Mouse (Mus musculus) stomach, postnatal 0 days (tissue): Measurements from ENCODE around the gene Ufd1.

Experiments used
- CTCF ChIP-seq: IDR thresholded peaks from 2 replicates; pipeline ENCODE4 v1.5.1; 2016; ENCODE audit warnings: antibody characterized with exemption, low read depth, mild to moderate bottlenecking, moderate library complexity
- EP300 ChIP-seq: optimal IDR thresholded peaks from 2 replicates; pipeline ENCODE3; 2016; ENCODE audit warnings: antibody characterized with exemption

GRCm38 (mm10) chr16:18786652-18787051 lies 24.9 kb upstream of the Ufd1 start:
- TF ChIP-seq CTCF (no peak), EP300 (no peak)
